Mouse (Mus musculus) layer of hippocampus, adult 2 months (tissue): Measurements from ENCODE around the gene Myrfl. TPM values are rescaled to one million over a fixed set of nuclear protein-coding genes. Genes with fewer than 3 reads are reported as not detected.
A peak's percentile ranks its signal among the peaks of the same experiment; 100 is the strongest.

Experiments
- DNase-seq, 2 experiments: peaks; one replicate each; pipeline ENCODE4 v3.0.0; 2022; ENCODE audit warnings: low spot score in 2 of 2
- H3K27ac ChIP-seq: fragments of 200-600 bp; 2 replicates; pipeline ENCODE4 v1.8.1; 2022
- H3K4me3 ChIP-seq: fragments of 200-600 bp; 2 replicates; pipeline ENCODE4 v1.8.1; 2022; ENCODE audit warnings: mild to moderate bottlenecking
- CTCF ChIP-seq: fragments of 200-600 bp; conservative IDR thresholded peaks from 2 replicates; pipeline ENCODE4 v1.8.1; 2022; ENCODE audit warnings: antibody characterized with exemption, mild to moderate bottlenecking, moderate library complexity
- total RNA-seq, 2 experiments: library from RNA; stranded (reverse); gene quantifications; 2 replicates each; pipeline ENCODE4 v1.2.3; 2021

Gene Myrfl
- total RNA-seq, 2 experiments from 2014 or later = 0.32 to 0.33 TPM

- H3K4me3 ChIP-seq = no peak overlapping the region
- TF ChIP-seq CTCF = no peak
- H3K27ac ChIP-seq = no peak overlapping the region
- DNase-seq = no peak
Measured at GRCm38 (mm10) chr10:116923651-116924495, 27.2 kb upstream of the Myrfl start.

- H3K4me3 ChIP-seq = no peak overlapping the region
- H3K27ac ChIP-seq = no peak overlapping the region
- TF ChIP-seq CTCF = no peak
- no peak for DNase-seq
Measured at GRCm38 (mm10) chr10:116922161-116922560, 25.4 kb upstream of the Myrfl start.

- no peak overlapping the region for H3K27ac ChIP-seq
- no peak overlapping the region for H3K4me3 ChIP-seq
- DNase-seq = no peak
- no peak for TF ChIP-seq CTCF
Measured at GRCm38 (mm10) chr10:116921416-116921815, 24.7 kb upstream of the Myrfl start.

GRCm38 (mm10) chr10:116920641-116921040 is 23.9 kb upstream of the Myrfl start:
- DNase-seq = no peak
- Histone ChIP-seq H3K27ac (no peak overlapping the region), H3K4me3 (no peak overlapping the region)
- TF ChIP-seq CTCF = no peak

- no peak for TF ChIP-seq CTCF
- no peak overlapping the region for H3K4me3 ChIP-seq
Measured at GRCm38 (mm10) chr10:116919368-116920317, 22.9 kb upstream of the Myrfl start.

GRCm38 (mm10) chr10:116916581-116916980 is 19.9 kb upstream of the Myrfl start:
- Histone ChIP-seq H3K4me3 (no peak overlapping the region), H3K27ac (no peak overlapping the region)
- no peak for DNase-seq
- no peak for TF ChIP-seq CTCF

More at GRCm38 (mm10) chr10:116919368-116920317, 22.9 kb upstream of the Myrfl start:
- DNase-seq = no peak
- no peak overlapping the region for H3K27ac ChIP-seq

- TF ChIP-seq CTCF = no peak
- no peak for DNase-seq
- H3K4me3 ChIP-seq = no peak overlapping the region
- H3K27ac ChIP-seq = no peak overlapping the region
Measured at GRCm38 (mm10) chr10:116915286-116915685, 18.6 kb upstream of the Myrfl start.

- no peak for TF ChIP-seq CTCF
- no peak overlapping the region for H3K4me3 ChIP-seq
- DNase-seq = no peak
- peak overlapping the region; percentile 53; the same call in 1 of the 2 replicates for H3K27ac ChIP-seq
Measured at GRCm38 (mm10) chr10:116914586-116914985, 17.9 kb upstream of the Myrfl start.

- no peak overlapping the region for H3K4me3 ChIP-seq
- DNase-seq = no peak
- no peak overlapping the region; the same call in 1 of the 2 replicates for H3K27ac ChIP-seq
- TF ChIP-seq CTCF = no peak
Measured at GRCm38 (mm10) chr10:116913647-116914273, 17.0 kb upstream of the Myrfl start.

GRCm38 (mm10) chr10:116912850-116913249 is 16.1 kb upstream of the Myrfl start:
- Histone ChIP-seq H3K27ac (no peak overlapping the region), H3K4me3 (no peak overlapping the region)
- no peak for TF ChIP-seq CTCF
- DNase-seq = no peak

- DNase-seq = no peak
- Histone ChIP-seq H3K27ac (no peak overlapping the region), H3K4me3 (no peak overlapping the region)
- TF ChIP-seq CTCF = peak; percentile 35; the same call in 1 of the 2 replicates
Measured at GRCm38 (mm10) chr10:116908901-116909642, 12.4 kb upstream of the Myrfl start.

GRCm38 (mm10) chr10:116906794-116907193 is 10.1 kb upstream of the Myrfl start:
- H3K27ac ChIP-seq = no peak overlapping the region
- no peak overlapping the region for H3K4me3 ChIP-seq
- TF ChIP-seq CTCF = no peak
- no peak for DNase-seq
